Mouse (Mus musculus): ENCODE results near the gene Retnlb. TPM values are rescaled to one million over a fixed set of nuclear protein-coding genes. Genes with fewer than 3 reads are reported as not detected.

The Retnlb gene
- polyA plus RNA-seq (2014; fragmentation: Nextera tagmentation; extraction: Ambion mirVana): not detected in 2 replicates

DNA sequence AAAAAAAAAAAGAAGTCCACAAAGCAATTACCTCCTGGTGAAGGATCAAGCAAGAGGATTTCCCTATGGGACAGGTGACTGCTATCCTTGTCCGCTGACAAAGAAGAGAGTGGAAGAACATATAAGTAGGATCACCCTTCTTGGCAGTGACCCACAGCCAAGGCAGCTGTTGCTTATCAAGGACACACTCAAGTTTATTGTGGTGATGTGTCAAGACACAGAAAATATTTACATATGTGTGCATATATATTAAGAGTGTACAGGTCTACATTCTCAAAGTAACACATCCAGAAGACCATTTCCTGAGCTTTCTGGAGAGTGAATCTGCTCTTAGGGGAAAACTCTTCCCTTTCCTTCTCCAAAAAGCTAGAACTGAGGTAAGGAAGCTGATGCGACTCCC lies at the start of gene Retnlb:
Retnlb (plus strand) TSS at position 162 of the 400 bp plus-strand sequence.
- Histone ChIP-seq H3K36me3 (ENCODE audit: control insufficient read depth, insufficient read depth, low read length) (no peaks in the 10 kb centered on the region), H3K27me3 (ENCODE audit: control insufficient read depth, insufficient read depth, low read length) (no peaks in the 10 kb centered on the region), H3K27ac (replicated peaks; ENCODE audit: low read depth, low read length) (no peak within 1 kb of the TSS), H3K9me3 (ENCODE audit: control insufficient read depth, low read length) (no peaks in the 10 kb centered on the region), H3K9ac (replicated peaks; ENCODE audit: low read length) (no peak within 1 kb of the TSS), H3K4me2 (ENCODE audit: low read length) (no peak within 1 kb of the TSS), H3K4me3 (replicated peaks; ENCODE audit: low read depth, low read length) (no peak within 1 kb of the TSS), H3K4me1 (ENCODE audit: control insufficient read depth, insufficient read depth, low read length) (no peaks in the 10 kb centered on the region)
- ATAC-seq (ENCODE audit: low FRiP score, low TSS enrichment): no peak
- WGBS: 92% methylated on average over 2 of the region's 2 CpGs
- DNase-seq: no peak

DNA sequence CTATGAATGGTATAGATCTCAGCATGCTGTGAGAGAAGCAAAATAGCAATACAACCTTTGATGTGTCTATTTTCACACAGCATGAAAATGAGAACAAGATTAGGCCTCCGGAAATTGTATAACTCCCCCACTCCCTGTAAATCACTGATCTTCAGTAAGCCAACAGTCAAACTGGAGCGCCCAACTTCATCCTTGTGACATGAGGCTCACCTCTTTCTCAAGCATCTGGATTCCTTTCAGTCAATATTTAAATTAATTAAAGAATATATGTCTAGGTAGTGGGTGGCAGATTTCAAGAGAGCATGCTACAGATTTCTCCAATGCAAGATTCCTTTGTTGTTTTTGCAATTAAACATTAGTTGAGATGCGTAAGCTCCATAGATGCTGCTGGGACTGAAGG lies 47.5 kb upstream of the Retnlb start:
- Histone ChIP-seq H3K36me3 (ENCODE audit: control insufficient read depth, insufficient read depth, low read length) (no peaks in the 10 kb centered on the region), H3K9ac (replicated peaks; ENCODE audit: low read length) (no peak overlapping the region), H3K4me3 (replicated peaks; ENCODE audit: low read depth, low read length) (no peak overlapping the region), H3K27ac (replicated peaks; ENCODE audit: low read depth, low read length) (no peak overlapping the region), H3K4me1 (ENCODE audit: control insufficient read depth, insufficient read depth, low read length) (no peaks in the 10 kb centered on the region), H3K4me2 (ENCODE audit: low read length) (no peak overlapping the region), H3K27me3 (ENCODE audit: control insufficient read depth, insufficient read depth, low read length) (no peaks in the 10 kb centered on the region), H3K9me3 (ENCODE audit: control insufficient read depth, low read length) (no peaks in the 10 kb centered on the region)
- DNase-seq (no peak), ATAC-seq (ENCODE audit: low FRiP score, low TSS enrichment) (no peak)
- WGBS: 90% methylated on average over 3 of the region's 3 CpGs

DNA sequence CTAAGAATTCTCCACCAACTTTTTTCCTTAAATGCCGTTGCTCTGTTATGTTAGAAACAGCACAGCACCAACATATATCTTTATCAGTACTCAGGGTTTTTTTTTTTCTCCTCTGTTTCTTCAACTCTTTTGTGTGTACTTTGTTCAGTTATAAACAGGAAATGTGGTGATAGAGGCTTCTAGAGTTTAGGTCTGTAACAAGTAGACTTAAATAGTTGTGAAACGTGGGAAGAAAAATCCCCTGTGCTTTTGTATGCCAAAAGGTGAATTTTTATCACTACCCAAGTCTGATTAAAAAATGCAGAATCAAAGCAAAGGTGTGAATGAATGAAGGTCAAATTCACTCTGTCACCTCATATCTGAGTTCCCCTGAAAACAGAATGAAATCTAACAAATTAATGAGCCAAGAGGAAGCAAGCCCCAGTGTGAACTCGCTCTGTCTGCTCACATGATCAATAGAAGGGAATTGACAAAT lies 44.6 kb upstream of the Retnlb start, which contains the start of gene Trat1:
Trat1 (minus strand) TSS at position 51 of the 475 bp plus-strand sequence.
- no peak for ATAC-seq (ENCODE audit: low FRiP score, low TSS enrichment)
- Histone ChIP-seq H3K4me3 (replicated peaks; ENCODE audit: low read depth, low read length) (no peak within 1 kb of the TSS), H3K9me3 (ENCODE audit: control insufficient read depth, low read length) (no peaks in the 10 kb centered on the region), H3K4me1 (ENCODE audit: control insufficient read depth, insufficient read depth, low read length) (no peaks in the 10 kb centered on the region), H3K27me3 (ENCODE audit: control insufficient read depth, insufficient read depth, low read length) (no peaks in the 10 kb centered on the region), H3K4me2 (ENCODE audit: low read length) (no peak within 1 kb of the TSS), H3K27ac (replicated peaks; ENCODE audit: low read depth, low read length) (no peak within 1 kb of the TSS), H3K9ac (replicated peaks; ENCODE audit: low read length) (no peak within 1 kb of the TSS), H3K36me3 (ENCODE audit: control insufficient read depth, insufficient read depth, low read length) (no peaks in the 10 kb centered on the region)
- 83% methylated on average over 3 of the region's 3 CpGs for WGBS
- no peak for DNase-seq

DNA sequence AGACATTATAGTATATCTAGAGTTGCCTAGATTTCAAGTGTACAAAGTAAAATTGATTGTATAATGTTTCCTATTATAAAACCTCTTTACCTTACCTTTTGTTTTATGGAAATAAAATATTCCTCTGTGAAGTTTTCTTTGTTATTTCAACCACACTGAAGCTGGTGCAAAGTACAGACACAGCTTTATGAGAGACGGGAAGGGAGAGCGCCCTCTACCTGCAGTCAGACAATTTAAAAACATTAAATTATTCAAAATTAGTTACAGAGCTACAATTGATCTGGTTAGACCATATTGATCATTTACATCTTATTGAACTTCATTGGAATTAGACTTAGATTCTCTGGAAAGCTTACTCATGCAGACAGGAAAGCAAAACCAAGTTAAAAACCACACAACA lies 39.4 kb upstream of the Retnlb start:
- ATAC-seq (ENCODE audit: low FRiP score, low TSS enrichment): no peak
- no peaks in the 10 kb centered on the region for H3K9me3 ChIP-seq (ENCODE audit: control insufficient read depth, low read length)
- H3K4me1 ChIP-seq (ENCODE audit: control insufficient read depth, insufficient read depth, low read length): no peaks in the 10 kb centered on the region
- no peak for DNase-seq
- H3K27ac ChIP-seq (replicated peaks; ENCODE audit: low read depth, low read length): no peak overlapping the region
- no peaks in the 10 kb centered on the region for H3K27me3 ChIP-seq (ENCODE audit: control insufficient read depth, insufficient read depth, low read length)
- no peak overlapping the region for H3K4me2 ChIP-seq (ENCODE audit: low read length)
- no peak overlapping the region for H3K4me3 ChIP-seq (replicated peaks; ENCODE audit: low read depth, low read length)
- H3K9ac ChIP-seq (replicated peaks; ENCODE audit: low read length): no peak overlapping the region
- no peaks in the 10 kb centered on the region for H3K36me3 ChIP-seq (ENCODE audit: control insufficient read depth, insufficient read depth, low read length)
- 62% methylated on average over 2 of the region's 2 CpGs for WGBS

DNA sequence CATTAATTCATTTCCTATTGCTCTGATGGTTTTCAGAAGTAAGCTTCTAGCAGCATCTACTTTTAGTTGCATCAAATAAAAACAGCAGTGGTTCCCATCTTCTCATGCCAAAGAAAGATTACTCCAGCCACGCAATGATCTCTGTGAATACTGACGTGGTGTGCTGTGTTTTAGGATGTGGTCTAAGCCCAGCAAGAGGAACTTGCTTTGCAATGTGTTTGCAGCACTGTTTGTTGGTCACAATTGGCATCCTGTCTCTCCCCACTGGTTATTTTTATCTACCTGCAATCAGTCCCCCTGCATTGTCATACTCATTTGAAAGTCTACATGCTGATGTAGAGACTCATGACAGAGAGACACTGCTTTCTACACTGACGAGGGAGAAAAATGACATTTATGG lies 30.4 kb upstream of the Retnlb start:
- Histone ChIP-seq H3K4me2 (ENCODE audit: low read length) (no peak overlapping the region), H3K9ac (replicated peaks; ENCODE audit: low read length) (no peak overlapping the region), H3K4me1 (ENCODE audit: control insufficient read depth, insufficient read depth, low read length) (no peaks in the 10 kb centered on the region), H3K9me3 (ENCODE audit: control insufficient read depth, low read length) (no peaks in the 10 kb centered on the region), H3K4me3 (replicated peaks; ENCODE audit: low read depth, low read length) (no peak overlapping the region), H3K27me3 (ENCODE audit: control insufficient read depth, insufficient read depth, low read length) (no peaks in the 10 kb centered on the region), H3K36me3 (ENCODE audit: control insufficient read depth, insufficient read depth, low read length) (no peaks in the 10 kb centered on the region), H3K27ac (replicated peaks; ENCODE audit: low read depth, low read length) (no peak overlapping the region)
- 83% methylated on average over 3 of the region's 3 CpGs for WGBS
- ATAC-seq (ENCODE audit: low FRiP score, low TSS enrichment) (no peak), DNase-seq (no peak)

DNA sequence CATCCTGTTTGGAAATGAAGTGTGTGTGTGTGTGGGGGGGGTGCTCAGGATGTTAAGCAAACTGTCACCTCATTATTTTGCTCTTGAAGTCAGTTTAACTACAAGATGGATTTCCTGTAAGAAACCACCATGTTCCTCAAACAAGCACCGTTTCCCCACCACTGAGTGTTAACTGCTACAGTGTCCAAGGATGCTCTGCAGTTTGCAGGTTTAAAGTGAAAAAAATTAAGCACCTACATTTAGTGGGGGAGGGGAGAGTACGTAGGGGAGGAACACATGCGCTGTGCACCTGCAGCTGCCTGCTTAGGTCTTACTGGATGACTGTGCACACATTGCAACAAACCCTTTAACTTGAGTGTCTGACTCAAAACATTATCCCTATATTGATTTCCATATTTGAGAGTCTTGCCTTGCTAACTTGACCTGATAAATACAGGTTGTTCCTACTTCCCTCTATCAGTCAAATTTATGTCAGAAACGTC lies 27.9 kb upstream of the Retnlb start:
- Histone ChIP-seq H3K4me1 (ENCODE audit: control insufficient read depth, insufficient read depth, low read length) (no peaks in the 10 kb centered on the region), H3K27me3 (ENCODE audit: control insufficient read depth, insufficient read depth, low read length) (no peaks in the 10 kb centered on the region), H3K9ac (replicated peaks; ENCODE audit: low read length) (no peak overlapping the region), H3K4me2 (ENCODE audit: low read length) (no peak overlapping the region), H3K9me3 (ENCODE audit: control insufficient read depth, low read length) (no peaks in the 10 kb centered on the region), H3K4me3 (replicated peaks; ENCODE audit: low read depth, low read length) (no peak overlapping the region), H3K36me3 (ENCODE audit: control insufficient read depth, insufficient read depth, low read length) (no peaks in the 10 kb centered on the region), H3K27ac (replicated peaks; ENCODE audit: low read depth, low read length) (no peak overlapping the region)
- DNase-seq (no peak), ATAC-seq (ENCODE audit: low FRiP score, low TSS enrichment) (no peak)
- 87% methylated on average over 4 of the region's 4 CpGs for WGBS

DNA sequence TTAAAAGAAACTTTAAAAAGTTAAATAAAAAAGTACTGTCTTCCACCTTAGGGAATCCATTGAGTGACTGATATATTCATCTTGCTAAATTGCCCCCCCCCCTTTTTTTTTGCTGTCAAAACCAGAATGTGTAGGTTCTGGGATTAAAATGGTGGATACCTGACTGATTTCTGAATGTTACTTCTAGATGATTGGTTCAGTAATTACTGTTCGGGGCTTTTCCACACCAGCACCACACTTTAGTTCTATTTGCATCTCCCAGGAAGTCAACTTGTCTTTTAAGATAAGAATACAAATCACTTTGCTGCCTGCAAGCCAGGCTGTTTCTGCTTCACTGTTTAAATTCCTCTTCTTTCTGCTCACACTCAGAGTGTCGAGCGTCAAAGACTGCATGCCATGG lies 18.4 kb upstream of the Retnlb start:
- Histone ChIP-seq H3K27ac (replicated peaks; ENCODE audit: low read depth, low read length) (no peak overlapping the region), H3K4me2 (ENCODE audit: low read length) (no peak overlapping the region), H3K4me1 (ENCODE audit: control insufficient read depth, insufficient read depth, low read length) (no peaks in the 10 kb centered on the region), H3K4me3 (replicated peaks; ENCODE audit: low read depth, low read length) (no peak overlapping the region), H3K36me3 (ENCODE audit: control insufficient read depth, insufficient read depth, low read length) (no peaks in the 10 kb centered on the region), H3K9ac (replicated peaks; ENCODE audit: low read length) (no peak overlapping the region), H3K27me3 (ENCODE audit: control insufficient read depth, insufficient read depth, low read length) (no peaks in the 10 kb centered on the region), H3K9me3 (ENCODE audit: control insufficient read depth, low read length) (no peaks in the 10 kb centered on the region)
- no peak for DNase-seq
- 76% methylated on average over 3 of the region's 3 CpGs for WGBS
- ATAC-seq (ENCODE audit: low FRiP score, low TSS enrichment): no peak

DNA sequence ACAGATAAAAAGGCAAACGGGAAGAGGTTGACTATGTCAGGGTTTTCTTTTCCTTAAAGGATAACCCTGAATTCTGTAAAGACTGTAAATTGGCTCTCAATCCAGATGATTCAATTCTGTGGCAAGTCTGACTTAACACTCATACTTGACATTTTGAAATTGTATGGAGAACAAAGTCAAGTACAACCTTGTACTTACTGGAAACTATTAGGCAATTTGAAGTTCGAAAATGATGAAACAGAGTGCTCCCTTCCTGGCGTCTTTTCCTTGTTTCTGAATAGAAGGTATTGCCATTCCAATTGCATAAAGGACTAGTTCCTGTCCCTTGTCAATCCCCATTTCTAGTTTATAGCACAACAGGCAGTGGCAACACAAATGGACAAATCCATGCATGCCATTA lies 17.2 kb upstream of the Retnlb start:
- H3K4me1 ChIP-seq (ENCODE audit: control insufficient read depth, insufficient read depth, low read length): no peaks in the 10 kb centered on the region
- WGBS: 85% methylated on average over 3 of the region's 3 CpGs
- no peaks in the 10 kb centered on the region for H3K36me3 ChIP-seq (ENCODE audit: control insufficient read depth, insufficient read depth, low read length)
- no peak overlapping the region for H3K9ac ChIP-seq (replicated peaks; ENCODE audit: low read length)
- no peak overlapping the region for H3K4me3 ChIP-seq (replicated peaks; ENCODE audit: low read depth, low read length)
- no peaks in the 10 kb centered on the region for H3K27me3 ChIP-seq (ENCODE audit: control insufficient read depth, insufficient read depth, low read length)
- no peak for ATAC-seq (ENCODE audit: low FRiP score, low TSS enrichment)
- no peak for DNase-seq
- H3K9me3 ChIP-seq (ENCODE audit: control insufficient read depth, low read length): no peaks in the 10 kb centered on the region
- H3K27ac ChIP-seq (replicated peaks; ENCODE audit: low read depth, low read length): no peak overlapping the region
- H3K4me2 ChIP-seq (ENCODE audit: low read length): no peak overlapping the region

DNA sequence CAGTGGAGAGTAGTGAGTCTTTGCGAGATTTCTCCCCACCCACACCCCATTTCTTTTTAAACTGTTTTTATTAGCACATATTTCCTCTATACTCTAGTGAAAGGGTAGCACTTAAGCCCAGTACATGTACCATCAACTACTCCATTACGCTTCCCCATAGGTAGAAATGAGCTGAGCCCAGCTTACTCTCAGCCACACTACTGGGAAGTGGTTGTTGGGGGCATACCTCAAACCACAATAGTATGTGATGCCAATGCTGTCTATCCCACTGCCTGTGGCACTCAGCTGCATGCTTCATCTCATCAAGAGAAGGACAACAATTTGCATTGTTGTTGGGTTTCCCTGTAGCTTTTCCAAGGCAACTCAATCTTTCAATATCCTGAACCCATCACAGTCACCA lies 15.8 kb upstream of the Retnlb start:
- H3K27me3 ChIP-seq (ENCODE audit: control insufficient read depth, insufficient read depth, low read length): no peaks in the 10 kb centered on the region
- no peak overlapping the region for H3K27ac ChIP-seq (replicated peaks; ENCODE audit: low read depth, low read length)
- ATAC-seq (ENCODE audit: low FRiP score, low TSS enrichment): no peak
- H3K4me2 ChIP-seq (ENCODE audit: low read length): no peak overlapping the region
- H3K36me3 ChIP-seq (ENCODE audit: control insufficient read depth, insufficient read depth, low read length): no peaks in the 10 kb centered on the region
- H3K9ac ChIP-seq (replicated peaks; ENCODE audit: low read length): no peak overlapping the region
- WGBS: 95% methylated on average over 2 of the region's 2 CpGs
- H3K4me1 ChIP-seq (ENCODE audit: control insufficient read depth, insufficient read depth, low read length): no peaks in the 10 kb centered on the region
- DNase-seq: no peak
- no peak overlapping the region for H3K4me3 ChIP-seq (replicated peaks; ENCODE audit: low read depth, low read length)
- no peaks in the 10 kb centered on the region for H3K9me3 ChIP-seq (ENCODE audit: control insufficient read depth, low read length)

All from midbrain, embryonic 14.5 days (tissue).